9 mouse cellular contexts compared by ENCODE assay signal in the genomic region with DNA sequence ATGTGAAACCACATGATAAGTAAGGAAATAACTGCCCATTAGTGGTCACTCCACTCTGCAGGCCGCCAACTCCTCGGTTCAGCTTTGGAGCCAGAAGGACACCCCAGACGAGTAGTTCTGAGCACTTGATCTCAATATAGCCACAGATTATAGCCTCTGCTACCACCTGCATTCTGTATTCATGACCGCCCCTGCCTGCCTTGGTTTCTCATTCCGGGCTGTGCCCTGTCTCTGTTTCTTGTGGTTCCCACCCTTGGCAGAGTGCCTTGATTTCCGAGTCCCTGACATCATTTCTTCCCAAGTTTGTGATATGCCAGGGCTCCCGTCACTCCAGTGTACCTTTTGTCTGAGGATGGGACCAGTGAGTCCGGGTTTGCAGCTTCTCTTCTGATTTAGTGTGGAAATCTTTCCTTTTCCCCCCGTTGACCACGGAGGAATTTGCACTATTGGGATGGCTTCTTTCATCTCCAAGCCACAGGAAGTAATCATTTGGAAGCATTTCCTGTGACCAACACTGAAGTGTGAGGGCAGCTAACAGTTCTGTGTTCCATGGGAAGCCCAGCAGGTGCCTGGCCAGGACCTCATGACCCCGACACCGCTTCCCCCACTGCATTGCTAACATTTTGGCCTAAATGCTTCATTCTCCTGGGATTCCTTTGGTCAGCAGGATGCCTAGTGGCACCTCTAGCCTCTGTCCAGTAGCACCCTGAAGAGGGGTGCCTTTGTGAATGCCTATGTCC.
DNase-seq lines count a peak whose midpoint lies in the region; ATAC-seq lines count a peak whose summit lies in the region.
"Had no signal": no experiment of that assay in that cellular context is flagged by ENCODE, and none has a peak within 500 bp of the region (broad histone marks: within the 10 kb centered on the region; RNA-seq: fewer than 3 reads in every experiment).

No protein-coding gene starts in this region.

- no peaks in the 10 kb centered on the region for H3K27me3 ChIP-seq in kidney, embryonic 15.5 days
- 0 out of 2 replicates have a peak, but pooled peaks cover 3% of the 10 kb centered on the region for H3K27me3 ChIP-seq in embryonic facial prominence, embryonic 10.5 days (replicated peaks; ENCODE audit: low read depth, poor library complexity, severe bottlenecking)
- H3K27me3 ChIP-seq in hindbrain, embryonic 16.5 days (replicated peaks; ENCODE audit: control insufficient read depth, insufficient read depth, low read length): no peaks in the 10 kb centered on the region; the same call in 1 of the 2 replicates

- H3K36me3 ChIP-seq in kidney, embryonic 15.5 days: no peaks in the 10 kb centered on the region
- no peaks in the 10 kb centered on the region for H3K36me3 ChIP-seq in embryonic facial prominence, embryonic 10.5 days (replicated peaks)
- H3K36me3 ChIP-seq in hindbrain, embryonic 16.5 days (ENCODE audit: control insufficient read depth, insufficient read depth, low read length): no peaks in the 10 kb centered on the region

- peak overlapping the region; percentile 82 for H3K27ac ChIP-seq in kidney, embryonic 15.5 days
- peak overlapping the region; percentile 54; the same call in 1 of the 2 replicates for H3K27ac ChIP-seq in embryonic facial prominence, embryonic 10.5 days (replicated peaks)
- H3K27ac ChIP-seq in hindbrain, embryonic 16.5 days (ENCODE audit: low read depth, low read length): peak overlapping the region; percentile 32; the same call in 1 of the 2 replicates

- H3K9ac ChIP-seq in kidney, embryonic 15.5 days: no peak overlapping the region
- no peak overlapping the region for H3K9ac ChIP-seq in hindbrain, embryonic 16.5 days (ENCODE audit: low read depth, low read length)

- no peaks in the 10 kb centered on the region for H3K9me3 ChIP-seq in kidney, embryonic 15.5 days (replicated peaks)
- no peaks in the 10 kb centered on the region for H3K9me3 ChIP-seq in embryonic facial prominence, embryonic 10.5 days
- no peaks in the 10 kb centered on the region for H3K9me3 ChIP-seq in hindbrain, embryonic 16.5 days (ENCODE audit: control insufficient read depth, low read length)

- peak overlapping the region; percentile 20; the same call in 1 of the 2 replicates for H3K4me2 ChIP-seq in kidney, embryonic 15.5 days
- no peak overlapping the region for H3K4me2 ChIP-seq in hindbrain, embryonic 16.5 days (ENCODE audit: low read length)

- H3K4me1 ChIP-seq in kidney, embryonic 15.5 days: peaks cover 28% of the 10 kb centered on the region; the same call in 1 of the 2 replicates
- H3K4me1 ChIP-seq in embryonic facial prominence, embryonic 10.5 days: peaks cover 23% of the 10 kb centered on the region
- H3K4me1 ChIP-seq in hindbrain, embryonic 16.5 days (ENCODE audit: control insufficient read depth, insufficient read depth, low read depth, low read length): peaks cover 10% of the 10 kb centered on the region

- ATAC-seq in kidney, embryonic 15.5 days (replicated peaks; ENCODE audit: low FRiP score): no peak
- ATAC-seq in hindbrain, embryonic 16.5 days: no peak

- WGBS in kidney, embryonic 15.5 days: 76% methylated on average over 12 of the region's 12 CpGs
- WGBS in embryonic facial prominence, embryonic 10.5 days: 79% methylated on average over 12 of the region's 12 CpGs
- 82% methylated on average over 12 of the region's 12 CpGs for WGBS in hindbrain, embryonic 16.5 days

- peak; percentile 40 for DNase-seq in cerebellum, adult 8-10 months
- no peak for DNase-seq in cerebellum, postnatal 4 days (ENCODE audit: low spot score in 2 of 2)
- DNase-seq in kidney, adult 8-10 months: no peak
- DNase-seq in embryonic facial prominence, embryonic 10.5 days (ENCODE audit: low spot score): no peak
- no peak for DNase-seq in adrenal gland, adult 18-20 months (ENCODE audit: low spot score in 2 of 2)
- no peak for DNase-seq in testis, postnatal 14 days (ENCODE audit: low spot score)
- DNase-seq: right cerebral cortex, adult 18-20 months had no signal

- no peak overlapping the region for H3K4me3 ChIP-seq in kidney, embryonic 15.5 days (replicated peaks)
- H3K4me3 ChIP-seq in embryonic facial prominence, embryonic 10.5 days: no peak overlapping the region
- H3K4me3 ChIP-seq in hindbrain, embryonic 16.5 days (ENCODE audit: low read length): no peak overlapping the region

Comparison
In these comparisons a context has a peak if more than half of its experiments do, and no peak if none do; other contexts are left out.
1. H3K27ac ChIP-seq: peak in every context shown above with its lines; median percentile 82 in kidney, embryonic 15.5 days; 54 in embryonic facial prominence, embryonic 10.5 days; 32 in hindbrain, embryonic 16.5 days.